Mouse (Mus musculus) heart, postnatal 36 days (tissue): Measurements from ENCODE around the gene Smco3. TPM values are rescaled to one million over a fixed set of nuclear protein-coding genes. Genes with fewer than 3 reads are reported as not detected.
"Not testable (repeated sequence)": the region's sequence is repeated elsewhere in the genome, so short reads cannot be mapped to it uniquely, and the experiment has no call there.

ENCODE experiments used
- DNase-seq, 2 experiments: peaks; one replicate each; pipeline ENCODE4 v3.0.0; 2021 to 2022
- intact Hi-C: fragments of 180-260 bp; cut with DNase I; formaldehyde crosslinking; loops from one replicate; pipeline ENCODE4 v1.15.1; 2025
- total RNA-seq, 2 experiments: library from RNA; stranded (reverse); gene quantifications; 2 replicates each; pipeline ENCODE4 v1.2.3; 2021

Smco3 gene
- total RNA-seq, 2 experiments from 2014 or later = not detected

GRCm38 (mm10) chr6:136808014-136808417 lies 27.2 kb downstream of the Smco3 start, which contains the start of gene H2afj:
H2afj (plus strand) TSS chr6:136808244.
- intact Hi-C loops = no loop called here
- DNase-seq = peak; percentile 98 to 99

GRCm38 (mm10) chr6:136807395-136808013 lies 27.7 kb downstream of the Smco3 start:
- intact Hi-C loops = no loop called here
- DNase-seq = no peak

DNA sequence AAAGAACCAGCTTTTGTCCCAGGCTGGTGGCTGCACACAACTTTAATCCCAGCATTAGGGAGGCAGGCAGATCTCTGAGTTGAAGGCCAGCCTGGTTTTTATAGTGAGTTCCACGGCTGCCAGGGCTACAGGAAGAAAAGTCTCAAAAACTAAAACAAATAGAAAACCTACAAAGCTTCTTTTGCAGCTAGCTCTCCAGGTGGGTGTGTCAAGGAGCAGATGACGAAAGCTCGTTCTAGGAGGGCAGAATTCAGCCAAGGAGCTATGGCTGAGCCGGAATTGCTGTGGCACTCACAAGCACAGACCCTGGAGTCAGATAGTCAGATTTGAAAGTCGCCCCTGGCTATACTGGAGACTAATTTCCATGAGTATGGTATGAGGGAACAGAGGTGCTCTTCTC lies 28.4 kb downstream of the Smco3 start:
- intact Hi-C loops = no loop called here
- no peak for DNase-seq

- intact Hi-C loops = no loop called here
- no peak for DNase-seq
These were observed 29.9 kb downstream of the Smco3 start for GRCm38 (mm10) chr6:136805409-136805775.

- intact Hi-C loops = loop anchor here (1.0 kb wide), 1 partner anchor 22 kb away; the partner anchor contains the start of gene BC049715
- no peak for DNase-seq
These were observed 30.4 kb downstream of the Smco3 start for GRCm38 (mm10) chr6:136804705-136805408.

- intact Hi-C loops = loop anchor here (1.0 kb wide), 1 partner anchor 23 kb away; the partner anchor contains the start of gene BC049715
- peak; percentile 99 to 100 for DNase-seq
These were observed 31.3 kb downstream of the Smco3 start, which contains the start of gene Hist4h4 for GRCm38 (mm10) chr6:136803739-136804633. Hist4h4 (minus strand) TSS chr6:136804415.

DNA sequence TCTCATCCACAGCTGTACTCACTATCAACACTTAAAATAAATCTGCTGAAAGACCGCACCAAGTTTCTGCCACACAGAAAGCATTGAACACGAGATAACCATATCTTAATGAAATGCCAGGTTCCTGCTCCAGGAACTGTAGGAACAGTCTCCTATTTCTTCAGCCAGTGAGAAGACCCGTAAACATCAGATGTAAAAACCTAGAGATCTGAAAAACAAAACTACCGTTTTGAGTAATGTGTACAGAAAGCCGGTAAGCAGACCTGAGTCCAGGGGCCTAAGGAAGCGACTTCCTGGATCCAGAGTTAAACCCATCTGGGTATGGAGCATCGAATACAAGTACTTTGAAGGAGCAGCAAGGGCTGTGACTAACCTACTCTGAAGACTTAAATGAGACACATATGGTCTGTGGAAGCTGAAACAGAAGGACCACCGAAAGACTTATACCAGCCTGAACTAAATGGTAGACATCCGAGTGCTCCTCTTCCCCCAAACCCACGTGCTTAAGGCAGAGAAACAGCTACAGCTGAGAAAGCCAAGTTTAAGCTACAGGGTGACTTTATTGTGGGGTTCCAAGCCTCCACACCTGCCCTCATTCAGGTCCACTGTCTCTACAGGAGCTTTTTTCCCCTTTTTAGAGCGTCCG lies 32.0 kb downstream of the Smco3 start:
- intact Hi-C loops = no loop called here

GRCm38 (mm10) chr6:136801274-136801673 lies 34.0 kb downstream of the Smco3 start:
- intact Hi-C loops = no loop called here

More for the DNA sequence above, 32.0 kb downstream of the Smco3 start:
- DNase-seq = no peak

DNA sequence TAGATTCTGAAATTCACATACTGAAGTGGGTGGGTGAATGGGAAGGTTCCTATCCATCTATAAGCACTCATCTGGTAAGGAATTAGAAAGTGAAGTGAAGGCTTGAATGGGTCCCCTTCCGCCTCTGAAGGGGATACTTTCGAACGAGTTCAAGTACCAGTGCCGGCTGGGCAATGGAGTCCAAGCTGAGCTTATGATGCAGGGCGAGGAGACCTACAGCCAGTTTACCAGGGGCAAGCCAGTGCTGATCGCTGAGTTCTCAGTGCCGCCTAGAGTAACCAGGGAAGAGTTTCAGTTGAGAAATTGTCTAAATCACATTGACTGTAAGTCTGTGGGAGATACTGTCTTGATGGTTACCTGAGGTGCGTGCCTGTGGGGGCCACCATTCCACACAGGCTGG lies 34.5 kb downstream of the Smco3 start:
- no peak for DNase-seq
- intact Hi-C loops = no loop called here

More at GRCm38 (mm10) chr6:136801274-136801673, 34.0 kb downstream of the Smco3 start:
- DNase-seq = no peak

- intact Hi-C loops, DNase-seq: not testable (repeated sequence)
These were observed 37.2 kb downstream of the Smco3 start for GRCm38 (mm10) chr6:136797874-136798693.

GRCm38 (mm10) chr6:136795850-136796249 lies 39.4 kb downstream of the Smco3 start:
- intact Hi-C loops = no loop called here
- DNase-seq = no peak

GRCm38 (mm10) chr6:136795110-136795509 lies 40.1 kb downstream of the Smco3 start:
- DNase-seq = no peak
- intact Hi-C loops = no loop called here

GRCm38 (mm10) chr6:136793831-136794525 lies 41.3 kb downstream of the Smco3 start:
- intact Hi-C loops = no loop called here
- DNase-seq = no peak

DNA sequence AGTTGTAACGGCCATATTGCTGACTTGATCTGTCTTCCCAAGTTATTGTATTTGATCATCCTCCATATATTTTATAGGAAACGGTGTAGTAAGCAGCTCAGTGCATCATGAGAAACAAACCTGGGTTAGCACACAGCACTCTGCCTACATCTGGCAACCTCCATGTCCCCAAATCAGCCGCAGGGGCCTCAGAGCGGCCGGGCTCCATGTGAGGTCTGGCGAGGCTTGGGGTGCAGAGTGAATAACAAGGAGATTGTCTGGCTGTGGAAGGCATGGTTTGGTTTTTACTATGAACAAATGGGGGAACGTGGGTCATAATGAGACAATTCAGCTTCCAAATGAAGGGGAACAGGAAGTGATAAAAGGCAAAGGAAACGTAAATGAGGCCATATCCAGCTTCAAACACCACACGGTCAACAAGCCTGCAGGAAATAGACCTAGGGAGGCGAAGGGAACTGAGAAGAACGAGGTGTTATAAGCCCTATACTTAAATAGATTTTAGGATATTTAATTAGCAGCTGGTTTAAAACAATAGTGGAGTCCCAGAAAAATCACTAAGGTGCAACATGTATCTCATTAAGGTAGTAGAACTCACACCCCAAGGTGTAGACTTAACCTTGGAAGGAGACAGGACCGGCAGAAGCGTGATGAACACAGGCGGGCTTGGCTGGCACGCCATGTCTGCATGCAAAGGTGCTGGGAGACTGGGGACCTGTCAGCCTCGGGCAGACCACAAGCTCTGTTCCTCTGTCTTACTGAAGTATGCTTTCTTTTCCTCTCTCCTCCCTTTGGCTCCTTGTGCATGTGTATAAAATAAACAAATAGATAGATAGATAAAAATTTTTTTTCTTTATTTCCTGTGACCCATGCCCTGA lies 42.1 kb downstream of the Smco3 start:
- DNase-seq = no peak
- intact Hi-C loops = no loop called here

DNA sequence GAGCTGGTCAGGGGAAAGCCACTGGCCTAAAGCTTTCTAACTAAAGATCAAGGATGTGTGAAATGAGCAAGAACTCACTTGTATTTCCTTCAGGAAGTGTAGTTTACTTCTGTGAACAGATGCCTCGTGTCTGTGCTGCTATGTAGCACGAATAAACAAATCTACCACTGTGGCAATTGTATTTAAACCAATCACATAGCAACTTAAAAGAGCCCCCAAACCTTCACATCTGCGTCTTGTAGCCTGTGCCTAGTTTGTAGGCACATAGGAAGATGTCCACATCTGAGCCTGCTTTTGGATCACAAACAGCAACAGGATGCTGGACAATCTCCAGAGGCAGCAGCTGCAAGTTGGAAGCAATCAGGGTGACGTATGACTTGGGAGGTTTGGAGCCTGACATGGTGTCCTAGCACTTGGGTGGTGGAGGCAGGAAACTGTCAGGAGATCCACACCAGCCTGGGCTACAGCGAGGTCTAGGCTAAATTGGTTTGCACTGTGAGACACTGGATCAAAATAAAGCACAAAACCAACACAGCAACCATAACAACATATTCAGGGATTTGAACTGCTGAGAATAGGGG lies 45.8 kb downstream of the Smco3 start:
- peak; percentile 72 to 74 for DNase-seq
- intact Hi-C loops = no loop called here

DNA sequence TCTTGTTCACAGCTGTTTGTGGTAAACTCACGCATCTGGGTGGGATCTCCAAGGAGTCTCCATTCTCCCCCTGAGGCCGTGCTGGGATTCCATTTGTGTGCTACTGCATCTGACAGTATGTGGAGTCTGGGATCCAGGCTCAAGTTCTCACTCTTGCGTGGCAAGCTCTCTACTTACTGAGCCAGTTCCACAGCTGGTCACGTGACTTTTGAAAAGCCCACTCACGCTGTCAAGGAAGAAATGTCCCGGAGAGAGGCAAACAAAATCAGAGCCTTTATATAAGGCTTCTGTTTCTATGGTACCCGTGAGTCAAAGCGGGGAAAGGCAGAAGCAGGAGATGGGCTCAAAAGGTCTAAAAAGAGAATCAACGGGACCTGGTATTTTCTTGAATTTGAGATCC lies 52.5 kb downstream of the Smco3 start:
- no peak for DNase-seq
- intact Hi-C loops = no loop called here

DNA sequence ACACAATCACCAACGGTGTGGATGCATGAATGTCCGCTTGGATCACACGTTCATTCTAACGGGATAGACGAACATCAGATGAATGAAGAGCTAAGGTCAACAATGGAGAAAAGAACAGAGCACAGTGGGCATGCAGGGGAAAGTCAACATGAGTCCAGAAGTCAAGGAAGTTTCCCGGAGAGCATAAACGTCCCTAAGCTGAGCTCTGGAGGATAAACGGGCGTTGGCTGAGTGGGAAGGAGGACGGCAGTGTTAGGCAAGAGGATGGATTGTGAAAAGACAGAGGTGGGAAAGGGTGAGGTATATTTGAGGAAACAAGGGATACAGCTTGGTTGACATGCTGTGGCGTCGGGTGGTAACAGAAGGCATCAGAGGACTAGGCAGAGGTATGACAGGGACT lies 53.1 kb downstream of the Smco3 start:
- intact Hi-C loops = no loop called here
- DNase-seq = no peak
